Mouse (Mus musculus) embryo, embryonic 10.5 days (tissue): ENCODE results near the gene Pir.
A peak's percentile ranks its signal among the peaks of the same experiment; 100 is the strongest.

Source experiments
- DNase-seq: peaks from one replicate; pipeline ENCODE4 v3.0.0-alpha.2; 2015; ENCODE audit warnings: low spot score

Gene Pir

GRCm38 (mm10) chrX:164269285-164269761 lies at the start of gene Pir:
TSS of gene Pir (plus strand) at chrX:164269371.
- DNase-seq = peak; percentile 71

- peak; percentile 2 for DNase-seq
Observed at GRCm38 (mm10) chrX:164221989-164222388, 47.2 kb upstream of the Pir start.

DNA sequence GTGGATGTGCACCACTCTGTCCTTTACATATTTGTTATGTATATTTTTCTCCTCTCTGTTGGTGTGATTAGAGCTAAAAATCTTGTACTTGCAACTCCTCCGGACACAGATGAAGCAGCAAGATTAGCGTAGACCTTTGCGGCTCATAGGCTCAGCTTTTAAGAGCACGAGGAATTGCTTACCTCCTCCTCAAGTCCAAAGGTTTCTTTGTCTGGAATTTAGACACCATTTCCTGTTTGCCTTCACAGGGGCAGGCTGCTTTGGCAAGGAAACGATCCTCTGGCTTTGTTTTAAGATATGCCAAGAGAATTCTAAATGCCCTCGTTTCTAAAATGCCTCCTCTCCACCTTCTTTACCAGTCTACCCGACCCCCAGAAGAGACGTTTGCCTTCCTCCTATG lies 35.8 kb upstream of the Pir start:
- DNase-seq = no peak

GRCm38 (mm10) chrX:164245714-164246113 lies 23.5 kb upstream of the Pir start:
- peak; percentile 15 for DNase-seq

DNA sequence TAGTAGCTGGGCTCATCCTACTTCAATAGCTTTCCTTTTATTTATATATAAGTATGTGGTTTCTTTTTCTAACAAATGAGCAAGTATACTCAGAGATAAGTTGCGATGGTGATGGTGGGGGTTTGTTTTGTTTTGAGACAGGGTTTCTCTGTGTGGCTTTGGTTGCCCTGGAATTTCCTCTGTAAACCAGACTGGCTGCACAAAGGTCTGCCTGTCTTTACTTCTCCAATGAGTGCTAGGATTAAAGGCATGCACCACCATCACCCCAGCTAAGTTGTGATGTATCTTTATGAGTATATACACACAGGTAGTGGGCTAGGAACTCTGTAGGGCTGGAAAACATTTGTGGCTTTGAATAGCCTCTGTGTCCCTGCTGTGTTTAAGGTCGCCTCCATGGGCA lies 22.4 kb upstream of the Pir start:
- DNase-seq = no peak

DNA sequence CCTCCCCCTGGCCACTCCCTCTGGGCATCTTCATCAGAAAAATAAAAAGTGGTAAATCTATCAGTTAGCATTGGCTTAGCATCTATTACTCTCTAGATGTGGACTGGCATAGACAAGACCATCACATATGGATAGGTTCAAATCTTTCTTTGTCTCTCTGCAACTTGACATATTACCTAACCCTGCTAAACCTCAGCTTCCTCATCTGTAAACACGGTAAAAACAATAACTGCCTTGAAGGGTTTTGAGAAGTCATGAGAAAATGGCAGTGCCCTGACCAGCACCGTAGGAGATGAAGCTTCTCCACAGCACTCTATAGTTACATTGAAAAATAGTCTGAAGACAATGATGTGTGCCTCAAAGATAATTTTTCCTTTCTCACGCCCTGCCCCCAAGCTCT lies 12.6 kb upstream of the Pir start:
- no peak for DNase-seq

GRCm38 (mm10) chrX:164258057-164258456 lies 11.1 kb upstream of the Pir start, which contains the start of gene Bmx:
TSS of gene Bmx (minus strand) at chrX:164258193.
- no peak for DNase-seq

DNA sequence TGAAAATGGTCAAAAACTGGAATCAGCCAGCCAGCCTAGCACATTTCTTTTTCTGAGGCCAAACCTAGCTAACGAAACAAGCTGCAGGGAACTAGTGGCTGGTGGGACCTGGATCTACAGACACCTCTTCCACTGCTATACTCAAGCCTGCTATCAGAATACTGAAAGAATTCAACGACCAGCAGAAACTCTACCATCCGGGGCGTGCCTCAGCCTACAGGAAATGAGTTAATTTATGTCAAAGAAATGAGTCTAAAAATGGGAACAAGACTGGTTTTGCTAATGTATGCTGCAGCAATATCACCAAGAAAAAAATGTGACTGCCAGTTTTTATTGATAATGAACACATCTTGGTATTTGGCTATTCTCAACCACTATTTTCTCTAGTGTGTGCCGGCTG lies 10.5 kb upstream of the Pir start:
- no peak for DNase-seq

DNA sequence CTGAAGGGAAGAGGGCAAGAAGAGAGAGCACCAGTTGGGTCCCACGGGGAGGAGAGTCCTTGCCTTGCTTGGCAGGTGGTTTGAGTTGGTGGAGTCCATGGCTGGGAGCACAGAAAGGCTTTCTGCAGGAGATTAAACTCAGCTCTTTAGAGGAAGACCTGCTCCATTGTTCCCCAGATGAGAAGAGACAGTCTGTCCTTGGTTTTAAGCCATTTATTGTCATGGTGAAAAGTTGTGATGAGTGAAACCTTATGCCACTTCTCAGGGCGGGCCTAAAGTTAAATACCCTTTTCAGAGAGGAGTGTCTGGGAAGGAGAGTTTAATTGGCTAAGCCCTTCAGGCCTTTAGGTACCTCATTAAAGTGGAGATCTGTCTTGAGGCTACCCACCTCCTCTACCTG lies 6.9 kb upstream of the Pir start:
- DNase-seq = no peak

GRCm38 (mm10) chrX:164264861-164265260 lies 4.3 kb upstream of the Pir start:
- no peak for DNase-seq

DNA sequence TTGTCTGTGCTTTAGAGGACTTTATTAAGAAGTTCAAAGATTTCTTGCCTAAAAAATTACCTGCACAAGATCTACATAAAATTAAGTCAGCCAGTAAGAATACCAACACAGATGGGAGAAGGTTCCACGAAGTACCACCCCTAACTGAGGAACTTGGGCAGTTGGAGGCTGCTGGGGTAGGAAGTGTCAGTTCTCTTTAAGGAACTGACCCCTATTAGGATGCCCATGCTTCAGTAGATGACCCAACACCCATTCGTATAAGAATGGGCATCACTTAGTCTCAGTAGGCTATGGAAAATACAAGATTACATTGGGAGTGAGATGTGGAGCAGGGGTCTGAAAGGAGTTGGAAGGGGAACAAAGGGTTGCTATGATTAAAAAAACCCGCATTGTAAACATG lies 1.4 kb downstream of the Pir start:
- no peak for DNase-seq

GRCm38 (mm10) chrX:164275536-164275935 lies 6.4 kb downstream of the Pir start:
- DNase-seq = no peak

- DNase-seq = no peak
Observed at GRCm38 (mm10) chrX:164280918-164281647, 11.9 kb downstream of the Pir start.

DNA sequence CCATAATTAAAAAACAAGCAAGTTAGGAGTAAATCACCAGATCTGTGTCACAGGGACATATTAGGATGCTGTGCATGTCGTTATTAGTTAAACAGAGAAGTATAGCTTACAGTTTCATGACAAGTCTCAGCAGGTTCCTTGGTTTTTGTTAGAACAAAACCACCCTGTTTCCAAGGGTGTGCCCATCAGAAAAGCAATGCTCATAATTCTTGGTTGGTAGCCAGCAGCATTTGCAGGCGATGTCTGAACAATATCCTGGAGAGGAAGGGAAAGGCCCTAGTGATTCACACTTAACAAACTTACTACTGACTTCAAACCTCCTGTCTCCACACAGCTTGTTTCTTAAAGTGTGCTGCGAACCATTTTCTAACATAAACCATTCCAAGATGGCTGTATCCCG lies 14.6 kb downstream of the Pir start:
- no peak for DNase-seq

- peak; percentile 42 for DNase-seq
Observed at GRCm38 (mm10) chrX:164287077-164287476, 17.9 kb downstream of the Pir start.

DNA sequence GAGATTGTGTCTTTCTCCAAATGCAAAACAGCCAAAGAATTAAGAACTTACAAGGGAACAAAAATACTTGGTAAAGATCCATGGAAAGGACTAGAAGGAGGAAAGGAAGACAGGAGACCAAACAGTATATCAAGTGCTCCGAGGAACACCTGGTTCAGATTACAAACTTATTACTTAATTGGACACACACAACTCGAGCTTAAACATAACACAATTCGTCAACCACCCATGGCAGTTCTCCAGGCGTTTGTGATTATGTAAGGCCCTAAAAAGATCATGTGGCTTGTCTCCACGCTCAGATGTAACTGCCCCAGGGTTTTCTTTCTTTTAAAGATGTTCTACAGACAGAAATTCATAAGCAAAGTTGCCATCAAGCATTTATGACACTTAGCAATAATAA lies 22.0 kb downstream of the Pir start:
- DNase-seq = peak; percentile 45

DNA sequence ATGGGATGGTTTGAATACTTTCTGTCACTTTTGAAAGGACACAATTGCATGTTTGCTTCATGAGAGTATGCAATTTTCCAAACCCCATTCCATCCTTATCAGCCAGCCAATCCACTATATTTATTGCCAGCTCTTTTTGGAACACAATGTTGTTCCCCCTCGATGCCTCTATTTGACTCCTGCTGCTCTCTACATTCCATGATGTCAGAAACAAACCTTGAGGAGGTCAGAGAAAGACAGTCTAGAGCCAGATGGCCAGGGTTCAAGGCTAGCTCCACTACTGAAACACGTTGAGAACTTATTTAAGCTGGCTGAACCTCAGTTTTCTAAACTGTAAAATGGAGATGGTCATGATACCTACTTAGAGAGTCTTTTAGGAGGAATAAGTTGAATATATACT lies 37.1 kb downstream of the Pir start:
- DNase-seq = no peak

GRCm38 (mm10) chrX:164313876-164314275 lies 44.7 kb downstream of the Pir start:
- no peak for DNase-seq

DNA sequence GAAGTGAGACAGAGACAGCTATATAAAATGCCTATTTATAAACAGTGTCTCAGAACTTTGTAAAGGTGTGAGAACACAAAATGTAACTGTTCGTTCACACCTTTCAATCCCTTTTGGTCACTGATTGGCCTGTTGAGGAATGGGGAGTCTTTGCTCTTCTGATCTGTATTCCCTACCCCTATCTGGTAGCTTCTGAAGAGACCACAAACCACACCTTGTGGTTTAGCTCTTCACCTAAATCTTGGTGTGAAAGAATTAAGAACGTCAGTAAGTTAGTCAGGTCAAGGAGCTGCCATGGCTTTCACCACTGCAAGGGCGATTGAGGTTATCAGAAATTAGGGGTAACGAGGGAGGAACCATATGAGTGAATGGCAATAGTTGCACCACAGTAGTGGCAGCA lies 49.4 kb downstream of the Pir start:
- DNase-seq = no peak

GRCm38 (mm10) chrX:164320031-164320430 lies 50.9 kb downstream of the Pir start:
- DNase-seq = no peak

DNA sequence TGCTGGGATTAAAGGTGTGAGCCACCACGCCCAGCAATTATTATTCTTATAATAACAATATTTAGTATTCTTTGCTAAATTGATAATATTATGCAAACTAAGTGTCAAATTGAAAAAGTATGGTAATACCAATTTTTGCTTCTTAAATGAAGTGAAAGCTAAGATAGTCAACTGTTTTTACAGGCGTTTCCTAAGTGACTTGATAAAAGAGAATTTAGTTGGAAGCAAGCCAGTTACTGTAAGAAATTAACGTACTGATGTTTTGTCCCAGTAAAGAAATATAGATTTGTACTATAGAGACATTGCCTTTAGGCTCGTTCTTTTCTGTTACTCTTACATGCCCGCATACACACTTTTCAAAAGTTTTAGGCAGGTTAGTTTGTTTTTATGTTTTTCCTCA lies 53.3 kb downstream of the Pir start:
- DNase-seq = no peak

DNA sequence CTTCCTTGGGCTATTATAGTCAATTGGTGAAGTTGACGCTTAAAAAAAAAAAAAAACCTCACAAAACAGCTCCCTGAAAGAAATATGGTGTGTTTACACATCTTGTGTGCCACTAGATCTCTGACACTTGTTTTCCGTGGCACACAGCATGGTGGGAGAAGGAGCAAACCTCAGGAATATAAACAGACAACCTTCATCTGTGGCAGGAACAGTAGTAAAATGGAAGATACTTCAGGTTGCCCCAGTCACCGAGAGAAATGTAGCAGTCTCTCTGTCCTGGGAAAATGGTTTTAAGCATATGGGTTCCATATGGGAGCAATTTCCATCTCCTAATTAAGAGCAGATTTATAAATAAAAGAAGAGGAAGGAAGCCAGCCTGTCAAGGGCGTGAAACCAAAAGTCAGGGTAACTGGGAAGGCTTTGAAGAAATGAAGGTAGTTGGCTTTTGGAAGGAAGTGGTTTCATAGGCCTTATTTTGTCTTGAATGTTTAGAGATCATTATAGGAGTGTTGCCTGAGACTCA lies 54.3 kb downstream of the Pir start:
- peak; percentile 40 for DNase-seq

- DNase-seq = no peak
Observed at GRCm38 (mm10) chrX:164330351-164330750, 61.2 kb downstream of the Pir start.

GRCm38 (mm10) chrX:164330766-164331165 lies 61.6 kb downstream of the Pir start:
- DNase-seq = no peak
